Mouse (Mus musculus) heart, adult 2 months (tissue): ENCODE data around the gene Grik4.

Experiments used
- CTCF ChIP-seq: fragments of 200-600 bp; IDR thresholded peaks from 2 replicates; pipeline ENCODE4 v1.8.1; 2022; ENCODE audit warnings: antibody characterized with exemption, mild to moderate bottlenecking, moderate library complexity
- EP300 ChIP-seq: fragments of 200-500 bp; IDR thresholded peaks from 2 replicates; pipeline ENCODE4 v1.6.1; 2011; ENCODE audit warnings: low read depth, low read length, control low read depth; ENCODE audit not compliant: insufficient read depth

GRCm38 (mm10) chr9:42496296-42496695, 448.0 kb downstream of the Grik4 start:
- TF ChIP-seq EP300 (no peak), CTCF (no peak)
